Mouse (Mus musculus): ENCODE data around the gene Clpsl2. TPM values are rescaled to one million over a fixed set of nuclear protein-coding genes. Genes with fewer than 3 reads are reported as not detected.

Clpsl2 gene
- polyA plus RNA-seq, 1 experiment from 2014 or later, result not detected

- WGBS (ENCODE audit: insufficient replicate concordance), result 1% methylated on average over 46 of the region's 46 CpGs
- Histone ChIP-seq H3K9ac (ENCODE audit: low read depth, low read length) (peak overlapping the region; percentile 52), H3K4me3 (ENCODE audit: low read depth, low read length) (peak overlapping the region; percentile 46), H3K27me3 (ENCODE audit: control insufficient read depth, insufficient read depth, low read length) (peaks cover 37% of the 10 kb centered on the region), H3K9me3 (replicated peaks; ENCODE audit: control insufficient read depth, low read length) (no peaks in the 10 kb centered on the region), H3K4me2 (peak overlapping the region; percentile 86), H3K4me1 (ENCODE audit: control insufficient read depth, insufficient read depth, low read length) (peaks cover 17% of the 10 kb centered on the region; the same call in 1 of the 2 replicates), H3K36me3 (ENCODE audit: control insufficient read depth, insufficient read depth, low read length) (no peaks in the 10 kb centered on the region), H3K27ac (ENCODE audit: low read depth, low read length) (no peak overlapping the region)
- ATAC-seq (replicated peaks; ENCODE audit: insufficient number of reproducible peaks, low FRiP score, low TSS enrichment), result peak; percentile 25; the same call in 1 of the 2 replicates
These were observed 31.1 kb upstream of the Clpsl2 start for GRCm38 (mm10) chr17:28517956-28518614.

- Histone ChIP-seq H3K36me3 (ENCODE audit: control insufficient read depth, insufficient read depth, low read length) (no peaks in the 10 kb centered on the region), H3K4me2 (peak overlapping the region; percentile 86), H3K27me3 (ENCODE audit: control insufficient read depth, insufficient read depth, low read length) (peaks cover 37% of the 10 kb centered on the region), H3K9ac (ENCODE audit: low read depth, low read length) (no peak overlapping the region; the same call in 1 of the 2 replicates), H3K4me3 (ENCODE audit: low read depth, low read length) (peak overlapping the region; percentile 46), H3K27ac (ENCODE audit: low read depth, low read length) (no peak overlapping the region), H3K4me1 (ENCODE audit: control insufficient read depth, insufficient read depth, low read length) (peaks cover 20% of the 10 kb centered on the region; the same call in 1 of the 2 replicates), H3K9me3 (replicated peaks; ENCODE audit: control insufficient read depth, low read length) (no peaks in the 10 kb centered on the region)
- no peak for ATAC-seq (replicated peaks; ENCODE audit: insufficient number of reproducible peaks, low FRiP score, low TSS enrichment)
- WGBS (ENCODE audit: insufficient replicate concordance), result 29% methylated on average over 8 of the region's 8 CpGs
These were observed 30.6 kb upstream of the Clpsl2 start for GRCm38 (mm10) chr17:28518615-28519071.

GRCm38 (mm10) chr17:28519827-28520226 lies 29.4 kb upstream of the Clpsl2 start:
- Histone ChIP-seq H3K27me3 (ENCODE audit: control insufficient read depth, insufficient read depth, low read length) (peaks cover 31% of the 10 kb centered on the region), H3K27ac (ENCODE audit: low read depth, low read length) (no peak overlapping the region), H3K4me2 (no peak overlapping the region), H3K9me3 (replicated peaks; ENCODE audit: control insufficient read depth, low read length) (no peaks in the 10 kb centered on the region), H3K4me3 (ENCODE audit: low read depth, low read length) (no peak overlapping the region), H3K4me1 (ENCODE audit: control insufficient read depth, insufficient read depth, low read length) (peaks cover 20% of the 10 kb centered on the region; the same call in 1 of the 2 replicates), H3K9ac (ENCODE audit: low read depth, low read length) (no peak overlapping the region), H3K36me3 (ENCODE audit: control insufficient read depth, insufficient read depth, low read length) (no peaks in the 10 kb centered on the region)
- no peak for ATAC-seq (replicated peaks; ENCODE audit: insufficient number of reproducible peaks, low FRiP score, low TSS enrichment)
- 87% methylated on average over 3 of the region's 3 CpGs for WGBS (ENCODE audit: insufficient replicate concordance)

- no peaks in the 10 kb centered on the region for H3K9me3 ChIP-seq (replicated peaks; ENCODE audit: control insufficient read depth, low read length)
- peaks cover 20% of the 10 kb centered on the region; the same call in 1 of the 2 replicates for H3K4me1 ChIP-seq (ENCODE audit: control insufficient read depth, insufficient read depth, low read length)
- WGBS (ENCODE audit: insufficient replicate concordance), result 76% methylated on average over 4 of the region's 4 CpGs
- H3K4me3 ChIP-seq (ENCODE audit: low read depth, low read length), result no peak overlapping the region
- H3K4me2 ChIP-seq, result no peak overlapping the region
- H3K27me3 ChIP-seq (ENCODE audit: control insufficient read depth, insufficient read depth, low read length), result peaks cover 29% of the 10 kb centered on the region
- no peaks in the 10 kb centered on the region for H3K36me3 ChIP-seq (ENCODE audit: control insufficient read depth, insufficient read depth, low read length)
- no peak overlapping the region for H3K27ac ChIP-seq (ENCODE audit: low read depth, low read length)
- H3K9ac ChIP-seq (ENCODE audit: low read depth, low read length), result no peak overlapping the region
- no peak for ATAC-seq (replicated peaks; ENCODE audit: insufficient number of reproducible peaks, low FRiP score, low TSS enrichment)
These were observed 28.6 kb upstream of the Clpsl2 start for GRCm38 (mm10) chr17:28520561-28520960.

GRCm38 (mm10) chr17:28521071-28521726 lies 28.0 kb upstream of the Clpsl2 start:
- Histone ChIP-seq H3K4me1 (ENCODE audit: control insufficient read depth, insufficient read depth, low read length) (peaks cover 20% of the 10 kb centered on the region; the same call in 1 of the 2 replicates), H3K4me2 (no peak overlapping the region), H3K27me3 (ENCODE audit: control insufficient read depth, insufficient read depth, low read length) (peaks cover 29% of the 10 kb centered on the region), H3K9ac (ENCODE audit: low read depth, low read length) (no peak overlapping the region), H3K9me3 (replicated peaks; ENCODE audit: control insufficient read depth, low read length) (no peaks in the 10 kb centered on the region), H3K27ac (ENCODE audit: low read depth, low read length) (no peak overlapping the region), H3K4me3 (ENCODE audit: low read depth, low read length) (no peak overlapping the region), H3K36me3 (ENCODE audit: control insufficient read depth, insufficient read depth, low read length) (no peaks in the 10 kb centered on the region)
- WGBS (ENCODE audit: insufficient replicate concordance), result 60% methylated on average over 5 of the region's 5 CpGs
- no peak for ATAC-seq (replicated peaks; ENCODE audit: insufficient number of reproducible peaks, low FRiP score, low TSS enrichment)

GRCm38 (mm10) chr17:28521920-28522319 lies 27.3 kb upstream of the Clpsl2 start:
- ATAC-seq (replicated peaks; ENCODE audit: insufficient number of reproducible peaks, low FRiP score, low TSS enrichment), result no peak
- Histone ChIP-seq H3K27ac (ENCODE audit: low read depth, low read length) (no peak overlapping the region), H3K4me3 (ENCODE audit: low read depth, low read length) (no peak overlapping the region), H3K36me3 (ENCODE audit: control insufficient read depth, insufficient read depth, low read length) (no peaks in the 10 kb centered on the region), H3K9me3 (replicated peaks; ENCODE audit: control insufficient read depth, low read length) (no peaks in the 10 kb centered on the region), H3K9ac (ENCODE audit: low read depth, low read length) (no peak overlapping the region), H3K4me2 (peak overlapping the region; percentile 87), H3K27me3 (ENCODE audit: control insufficient read depth, insufficient read depth, low read length) (peaks cover 29% of the 10 kb centered on the region), H3K4me1 (ENCODE audit: control insufficient read depth, insufficient read depth, low read length) (peaks cover 20% of the 10 kb centered on the region; the same call in 1 of the 2 replicates)
- WGBS (ENCODE audit: insufficient replicate concordance), result 38% methylated on average over 6 of the region's 6 CpGs

- peak; percentile 53 for ATAC-seq (replicated peaks; ENCODE audit: insufficient number of reproducible peaks, low FRiP score, low TSS enrichment)
- under 1% methylated on average over 53 of the region's 66 CpGs for WGBS (ENCODE audit: insufficient replicate concordance)
- Histone ChIP-seq H3K4me2 (peak overlapping the region; percentile 87), H3K36me3 (ENCODE audit: control insufficient read depth, insufficient read depth, low read length) (no peaks in the 10 kb centered on the region), H3K9ac (ENCODE audit: low read depth, low read length) (peak overlapping the region; percentile 54), H3K27ac (ENCODE audit: low read depth, low read length) (peak overlapping the region; percentile 59), H3K4me1 (ENCODE audit: control insufficient read depth, insufficient read depth, low read length) (peaks cover 16% of the 10 kb centered on the region; the same call in 1 of the 2 replicates), H3K9me3 (replicated peaks; ENCODE audit: control insufficient read depth, low read length) (no peaks in the 10 kb centered on the region), H3K27me3 (ENCODE audit: control insufficient read depth, insufficient read depth, low read length) (peaks cover 25% of the 10 kb centered on the region), H3K4me3 (ENCODE audit: low read depth, low read length) (peak overlapping the region; percentile 55)
These were observed 26.4 kb upstream of the Clpsl2 start for GRCm38 (mm10) chr17:28522623-28523354.

- H3K9me3 ChIP-seq (replicated peaks; ENCODE audit: control insufficient read depth, low read length), result no peaks in the 10 kb centered on the region
- 5% methylated on average over 28 of the region's 28 CpGs for WGBS (ENCODE audit: insufficient replicate concordance)
- H3K4me3 ChIP-seq (ENCODE audit: low read depth, low read length), result peak overlapping the region; percentile 55
- peak; percentile 5; the same call in 1 of the 2 replicates for ATAC-seq (replicated peaks; ENCODE audit: insufficient number of reproducible peaks, low FRiP score, low TSS enrichment)
- H3K4me2 ChIP-seq, result peak overlapping the region; percentile 87
- no peaks in the 10 kb centered on the region for H3K36me3 ChIP-seq (ENCODE audit: control insufficient read depth, insufficient read depth, low read length)
- H3K27me3 ChIP-seq (ENCODE audit: control insufficient read depth, insufficient read depth, low read length), result peaks cover 22% of the 10 kb centered on the region
- H3K27ac ChIP-seq (ENCODE audit: low read depth, low read length), result peak overlapping the region; percentile 59
- H3K9ac ChIP-seq (ENCODE audit: low read depth, low read length), result peak overlapping the region; percentile 54
- peaks cover 11% of the 10 kb centered on the region; the same call in 1 of the 2 replicates for H3K4me1 ChIP-seq (ENCODE audit: control insufficient read depth, insufficient read depth, low read length)
These were observed 25.7 kb upstream of the Clpsl2 start for GRCm38 (mm10) chr17:28523355-28524008.

Measured in heart, embryonic 11.5 days (tissue).